Mouse (Mus musculus) stomach, postnatal 0 days (tissue): ENCODE results near the gene Prnd. TPM values are rescaled to one million over a fixed set of nuclear protein-coding genes. Genes with fewer than 3 reads are reported as not detected.
A peak's percentile ranks its signal among the peaks of the same experiment; 100 is the strongest.

Experiments
- ATAC-seq: fragments of 200-750 bp; cut with Nextera tagmentation; 2 replicates; pipeline ENCODE4 v1.8.0; 2017; ENCODE audit not compliant: low FRiP score, low TSS enrichment
- DNase-seq: peaks from one replicate; pipeline ENCODE4 v3.0.0-alpha.2; 2016; ENCODE audit warnings: low spot score
- H3K27ac ChIP-seq: fragments of 300-500 bp; sonication (generic); replicated peaks from 2 replicates; pipeline ENCODE4 v1.5.1; 2014; ENCODE audit warnings: mild to moderate bottlenecking, control low read depth
- H3K27me3 ChIP-seq: fragments of 300-500 bp; sonication (generic); 2 replicates; pipeline ENCODE4 v1.6.1; 2014; ENCODE audit warnings: low read length; ENCODE audit not compliant: control insufficient read depth, insufficient read depth
- H3K36me3 ChIP-seq: fragments of 300-500 bp; sonication (generic); 2 replicates; pipeline ENCODE4 v1.6.1; 2014; ENCODE audit warnings: low read length, mixed read lengths; ENCODE audit not compliant: control insufficient read depth, insufficient read depth
- H3K4me1 ChIP-seq: fragments of 300-500 bp; sonication (generic); replicated peaks from 2 replicates; pipeline ENCODE4 v1.6.1; 2014; ENCODE audit warnings: antibody characterized with exemption; ENCODE audit not compliant: control insufficient read depth, insufficient read depth
- H3K4me2 ChIP-seq: fragments of 300-500 bp; sonication (generic); replicated peaks from 2 replicates; pipeline ENCODE4 v1.6.1; 2014; ENCODE audit warnings: low read depth, mild to moderate bottlenecking, control low read depth, moderate library complexity
- H3K4me3 ChIP-seq: fragments of 300-500 bp; sonication (generic); 2 replicates; pipeline ENCODE4 v1.5.1; 2014; ENCODE audit warnings: low read depth, low read length, control low read depth
- H3K9ac ChIP-seq: fragments of 300-500 bp; sonication (generic); 2 replicates; pipeline ENCODE4 v1.6.1; 2014; ENCODE audit warnings: mild to moderate bottlenecking, low read length, control low read depth, mixed read lengths
- H3K9me3 ChIP-seq: fragments of 300-500 bp; sonication (generic); 2 replicates; pipeline ENCODE4 v1.6.1; 2016; ENCODE audit warnings: low read length; ENCODE audit not compliant: control insufficient read depth
- CTCF ChIP-seq: IDR thresholded peaks from 2 replicates; pipeline ENCODE4 v1.5.1; 2016; ENCODE audit warnings: antibody characterized with exemption, low read depth, mild to moderate bottlenecking, moderate library complexity
- EP300 ChIP-seq: optimal IDR thresholded peaks from 2 replicates; pipeline ENCODE3; 2016; ENCODE audit warnings: antibody characterized with exemption
- WGBS: fragments of 180-500 bp; shearing (Covaris S2); extraction: QIAGEN DNeasy Blood & Tissue Kit; methylation state at CpG from one replicate; pipeline ENCODE4 v1.1.7; 2014; 5-methylcytosine and 5-hydroxymethylcytosine counted together
- polyA plus RNA-seq: library from polyadenylated mRNA; unstranded; fragments of >200 nt; fragmentation: Nextera tagmentation; extraction: Ambion mirVana; gene quantifications from 2 replicates; pipeline ENCODE4 v1.2.1, GENCODE M21; 2015

Prnd gene
- polyA plus RNA-seq, 1 experiment from 2014 or later: 22.8 TPM

GRCm38 (mm10) chr2:131911341-131911740 lies 39.3 kb upstream of the Prnd start:
- no peak overlapping the region for H3K27ac ChIP-seq
- 62% methylated on average over 4 of the region's 4 CpGs for WGBS
- H3K4me2 ChIP-seq: peak overlapping the region; percentile 73
- no peaks in the 10 kb centered on the region; the same call in 1 of the 2 replicates for H3K4me1 ChIP-seq
- no peak for TF ChIP-seq CTCF
- TF ChIP-seq EP300: no peak
- H3K9ac ChIP-seq: 0 out of 2 replicates have a peak overlapping the region, but pooled peaks have one; percentile 8
- ATAC-seq: no peak
- DNase-seq: no peak
- no peaks in the 10 kb centered on the region for H3K9me3 ChIP-seq
- H3K27me3 ChIP-seq: no peaks in the 10 kb centered on the region
- H3K4me3 ChIP-seq: no peak overlapping the region
- no peaks in the 10 kb centered on the region for H3K36me3 ChIP-seq

DNA sequence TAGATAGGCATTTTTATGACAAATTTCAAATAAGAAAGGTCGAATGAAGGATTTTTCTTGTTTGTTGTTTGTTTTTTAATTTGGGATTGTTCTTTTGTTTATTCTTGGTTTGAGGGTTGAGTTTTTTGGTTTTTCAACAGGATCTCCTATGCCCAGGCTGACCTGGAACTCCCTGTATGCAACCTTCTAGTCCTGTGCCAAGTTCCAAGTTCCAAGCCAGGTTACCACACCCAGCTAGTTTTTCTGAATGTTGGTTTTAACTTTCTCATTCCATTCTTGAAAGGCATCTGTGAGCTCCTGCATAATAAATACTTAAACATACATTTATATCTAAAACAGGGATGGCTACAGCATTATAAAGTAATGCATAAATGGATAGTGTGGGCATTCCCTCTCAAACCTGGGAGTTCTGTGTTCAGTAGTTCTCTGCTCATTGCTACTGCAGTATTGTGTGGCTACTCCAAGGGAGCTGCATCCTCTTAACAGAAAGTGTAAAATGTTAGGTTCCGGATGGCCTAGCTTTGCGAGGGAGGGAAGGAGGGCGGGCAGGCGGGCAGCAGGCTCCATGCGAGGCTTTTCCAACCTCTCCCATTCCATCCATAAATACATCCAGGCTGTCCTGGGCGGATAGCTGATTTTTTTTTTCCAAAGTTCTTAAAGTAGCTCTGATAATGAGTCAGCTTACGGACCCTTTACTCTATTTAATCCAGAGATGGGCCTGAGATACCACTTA lies 38.0 kb upstream of the Prnd start:
- ATAC-seq (no peak), DNase-seq (no peak)
- TF ChIP-seq EP300 (no peak), CTCF (no peak)
- Histone ChIP-seq H3K4me1 (no peaks in the 10 kb centered on the region; the same call in 1 of the 2 replicates), H3K4me3 (no peak overlapping the region), H3K27ac (no peak overlapping the region), H3K27me3 (no peaks in the 10 kb centered on the region), H3K36me3 (no peaks in the 10 kb centered on the region), H3K9ac (no peak overlapping the region), H3K9me3 (no peaks in the 10 kb centered on the region), H3K4me2 (no peak overlapping the region)
- 85% methylated on average over 8 of the region's 8 CpGs for whole genome bisulfite sequencing

DNA sequence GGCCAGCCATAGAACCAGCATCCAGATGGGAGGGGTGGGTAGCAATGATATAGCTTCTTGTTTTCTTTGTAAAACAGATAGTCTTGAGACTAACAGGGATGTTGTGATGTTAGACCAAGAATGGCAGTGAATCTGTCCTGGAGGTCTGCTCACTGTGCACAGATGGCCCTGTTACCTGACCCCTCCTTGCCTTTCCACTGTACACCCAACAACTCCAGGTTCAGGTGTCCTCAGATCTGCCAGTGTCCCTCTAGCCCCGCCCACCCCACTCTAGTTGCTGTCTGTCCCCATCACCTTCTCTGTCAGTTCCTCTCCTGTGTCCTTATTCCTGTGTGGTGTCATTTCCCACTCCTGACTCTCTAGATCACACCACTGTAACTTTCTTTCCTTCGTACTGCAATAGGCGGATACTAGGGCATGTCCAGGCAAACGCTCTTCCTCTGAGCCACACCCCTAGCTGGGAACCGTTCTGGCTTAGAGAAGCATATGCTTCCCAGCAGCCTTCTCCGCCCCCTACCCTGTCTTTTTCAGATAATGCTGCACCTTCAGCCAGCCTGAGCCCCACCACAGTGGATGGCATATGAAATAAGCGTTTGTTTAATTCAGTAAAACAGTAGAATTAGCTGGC lies 18.3 kb upstream of the Prnd start:
- WGBS: 49% methylated on average over 7 of the region's 7 CpGs
- no peak for TF ChIP-seq CTCF
- no peak for TF ChIP-seq EP300

DNA sequence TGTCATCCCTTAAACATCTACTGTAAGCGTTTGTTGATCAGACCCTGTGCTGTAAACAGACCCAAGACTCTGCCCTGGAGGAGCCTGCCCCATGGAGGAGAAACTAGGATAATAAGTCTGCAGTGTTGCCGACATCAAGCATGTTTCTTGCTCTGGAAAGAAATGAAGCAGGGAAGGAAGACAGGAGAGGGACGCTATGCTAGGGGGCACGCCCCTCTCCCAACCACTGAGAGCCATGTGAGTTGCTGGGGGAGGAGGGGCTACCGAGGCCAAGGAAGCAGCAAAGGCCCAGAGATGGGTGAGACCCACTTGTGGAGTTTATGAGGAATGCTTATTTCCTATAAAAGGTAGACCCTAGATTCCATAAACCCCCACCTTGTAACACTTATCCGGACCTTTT lies 17.6 kb upstream of the Prnd start:
- WGBS: 25% methylated on average over 6 of the region's 6 CpGs
- no peak overlapping the region for H3K4me2 ChIP-seq
- H3K27ac ChIP-seq: peak overlapping the region; percentile 63
- H3K27me3 ChIP-seq: no peaks in the 10 kb centered on the region
- TF ChIP-seq CTCF (peak; percentile 8; the same call in 1 of the 2 replicates), EP300 (no peak)
- H3K4me3 ChIP-seq: no peak overlapping the region
- H3K9ac ChIP-seq: no peak overlapping the region
- H3K9me3 ChIP-seq: no peaks in the 10 kb centered on the region
- ATAC-seq: no peak
- no peaks in the 10 kb centered on the region; the same call in 1 of the 2 replicates for H3K36me3 ChIP-seq
- peaks cover 3% of the 10 kb centered on the region; the same call in 1 of the 2 replicates for H3K4me1 ChIP-seq
- no peak for DNase-seq

More for the DNA sequence above, 18.3 kb upstream of the Prnd start:
- Histone ChIP-seq H3K4me2 (no peak overlapping the region), H3K36me3 (no peaks in the 10 kb centered on the region; the same call in 1 of the 2 replicates), H3K27ac (peak overlapping the region; percentile 63; the same call in 1 of the 2 replicates), H3K9me3 (no peaks in the 10 kb centered on the region), H3K4me3 (no peak overlapping the region), H3K4me1 (peaks cover 3% of the 10 kb centered on the region; the same call in 1 of the 2 replicates), H3K9ac (no peak overlapping the region), H3K27me3 (no peaks in the 10 kb centered on the region)
- 0 out of 2 replicates have a peak, but pooled peaks have one; percentile 29 for ATAC-seq
- no peak for DNase-seq

DNA sequence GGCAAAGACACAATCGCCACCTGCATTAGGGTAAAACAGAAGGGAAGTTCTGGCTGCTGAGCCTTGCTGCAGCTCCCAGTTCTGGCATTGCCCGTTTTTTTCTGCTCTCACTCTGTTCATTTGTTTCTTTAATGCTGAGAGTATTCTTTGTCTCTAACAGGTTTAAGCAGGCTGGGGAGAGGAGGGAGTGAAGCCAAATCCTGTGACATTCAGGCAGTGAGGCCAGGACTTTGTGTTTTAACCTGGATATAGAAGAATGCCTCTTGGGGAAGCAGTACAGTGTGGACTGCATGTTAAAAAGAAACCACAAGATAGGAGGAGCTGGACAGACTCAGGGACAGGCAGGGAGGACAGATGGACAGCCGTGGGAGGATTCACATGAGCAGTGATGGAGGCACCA lies 17.1 kb upstream of the Prnd start:
- Histone ChIP-seq H3K4me3 (no peak overlapping the region), H3K9me3 (no peaks in the 10 kb centered on the region), H3K27me3 (no peaks in the 10 kb centered on the region), H3K36me3 (no peaks in the 10 kb centered on the region; the same call in 1 of the 2 replicates), H3K4me1 (peaks cover 3% of the 10 kb centered on the region; the same call in 1 of the 2 replicates), H3K27ac (peak overlapping the region; percentile 63), H3K4me2 (no peak overlapping the region), H3K9ac (peak overlapping the region; percentile 24; the same call in 1 of the 2 replicates)
- no peak for ATAC-seq
- TF ChIP-seq CTCF (no peak), EP300 (no peak)
- DNase-seq: no peak
- WGBS: 51% methylated on average over 3 of the region's 3 CpGs
